Mouse (Mus musculus): ENCODE results near the gene Smim1. TPM values are rescaled to one million over a fixed set of nuclear protein-coding genes. Genes with fewer than 3 reads are reported as not detected.

Smim1 gene
- polyA plus RNA-seq, 1 experiment from 2014 or later: 98.9 TPM

DNA sequence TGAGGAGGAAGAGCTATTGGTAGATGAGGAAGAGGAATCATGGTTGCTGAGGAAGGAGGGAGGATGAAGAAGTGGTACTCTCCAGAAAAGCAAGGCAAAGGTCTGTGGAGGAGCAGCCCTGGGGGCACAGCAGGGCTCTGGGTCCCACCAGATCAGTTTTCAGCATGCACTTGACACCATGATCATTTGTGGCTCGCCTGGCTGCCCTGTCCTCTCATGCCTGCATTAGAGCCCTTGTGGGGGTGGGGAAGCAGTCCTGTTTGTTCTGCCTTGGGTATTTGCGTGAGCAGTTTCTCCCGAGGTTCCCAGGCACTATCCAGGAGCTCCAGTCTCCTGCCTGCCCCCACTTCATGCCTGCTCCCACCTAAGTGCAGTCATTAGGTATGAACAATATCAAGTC is 11.1 kb upstream of the Smim1 start:
- H3K9ac ChIP-seq (ENCODE audit: low read depth, low read length): no peak overlapping the region
- H3K4me2 ChIP-seq (ENCODE audit: low read length): no peak overlapping the region
- ATAC-seq (replicated peaks; ENCODE audit: low FRiP score, low read depth) (peak; percentile 62; the same call in 1 of the 2 replicates), DNase-seq (ENCODE audit: low spot score) (peak; percentile 64)
- no peaks in the 10 kb centered on the region for H3K36me3 ChIP-seq (ENCODE audit: insufficient read depth, low read length)
- H3K4me3 ChIP-seq (replicated peaks; ENCODE audit: low read depth, low read length): no peak overlapping the region
- no peaks in the 10 kb centered on the region for H3K9me3 ChIP-seq (replicated peaks; ENCODE audit: low read length)
- WGBS: 24% methylated on average over 3 of the region's 3 CpGs
- H3K27me3 ChIP-seq (ENCODE audit: insufficient read depth, low read length): no peaks in the 10 kb centered on the region
- H3K27ac ChIP-seq: no peak overlapping the region
- no peaks in the 10 kb centered on the region for H3K4me1 ChIP-seq (replicated peaks; ENCODE audit: insufficient read depth, low read length)
- no peak for TF ChIP-seq CTCF (IDR thresholded peaks at IDR 0.05; ENCODE audit: low read depth)

- no peak overlapping the region for H3K9ac ChIP-seq (ENCODE audit: low read depth, low read length)
- DNase-seq (ENCODE audit: low spot score): no peak
- no peak overlapping the region for H3K27ac ChIP-seq
- H3K9me3 ChIP-seq (replicated peaks; ENCODE audit: low read length): no peaks in the 10 kb centered on the region
- H3K36me3 ChIP-seq (ENCODE audit: insufficient read depth, low read length): no peaks in the 10 kb centered on the region
- peaks cover 20% of the 10 kb centered on the region for H3K4me1 ChIP-seq (replicated peaks; ENCODE audit: insufficient read depth, low read length)
- no peaks in the 10 kb centered on the region for H3K27me3 ChIP-seq (ENCODE audit: insufficient read depth, low read length)
- H3K4me2 ChIP-seq (ENCODE audit: low read length): no peak overlapping the region
- peak; percentile 65 for TF ChIP-seq CTCF (IDR thresholded peaks at IDR 0.05; ENCODE audit: low read depth)
- H3K4me3 ChIP-seq (replicated peaks; ENCODE audit: low read depth, low read length): no peak overlapping the region
- no peak for ATAC-seq (replicated peaks; ENCODE audit: low FRiP score, low read depth)
These were observed 2.6 kb upstream of the Smim1 start for GRCm38 (mm10) chr4:154028646-154029045.

- Histone ChIP-seq H3K27me3 (ENCODE audit: insufficient read depth, low read length) (no peaks in the 10 kb centered on the region), H3K36me3 (ENCODE audit: insufficient read depth, low read length) (no peaks in the 10 kb centered on the region), H3K4me3 (replicated peaks; ENCODE audit: low read depth, low read length) (no peak overlapping the region), H3K4me2 (ENCODE audit: low read length) (no peak overlapping the region), H3K9ac (ENCODE audit: low read depth, low read length) (no peak overlapping the region), H3K4me1 (replicated peaks; ENCODE audit: insufficient read depth, low read length) (peaks cover 26% of the 10 kb centered on the region), H3K9me3 (replicated peaks; ENCODE audit: low read length) (no peaks in the 10 kb centered on the region), H3K27ac (no peak overlapping the region)
- DNase-seq (ENCODE audit: low spot score) (no peak), ATAC-seq (replicated peaks; ENCODE audit: low FRiP score, low read depth) (no peak)
- 78% methylated on average over 7 of the region's 7 CpGs for WGBS
- no peak for TF ChIP-seq CTCF (IDR thresholded peaks at IDR 0.05; ENCODE audit: low read depth)
These were observed 2.0 kb upstream of the Smim1 start for GRCm38 (mm10) chr4:154028066-154028465.

- no peak for DNase-seq (ENCODE audit: low spot score)
- peak overlapping the region; percentile 59 for H3K4me2 ChIP-seq (ENCODE audit: low read length)
- peaks cover 35% of the 10 kb centered on the region for H3K4me1 ChIP-seq (replicated peaks; ENCODE audit: insufficient read depth, low read length)
- no peak for ATAC-seq (replicated peaks; ENCODE audit: low FRiP score, low read depth)
- H3K9ac ChIP-seq (ENCODE audit: low read depth, low read length): peak overlapping the region; percentile 51
- H3K27me3 ChIP-seq (ENCODE audit: insufficient read depth, low read length): no peaks in the 10 kb centered on the region
- H3K36me3 ChIP-seq (ENCODE audit: insufficient read depth, low read length): peaks cover 5% of the 10 kb centered on the region; the same call in 1 of the 2 replicates
- H3K4me3 ChIP-seq (replicated peaks; ENCODE audit: low read depth, low read length): peak overlapping the region; percentile 41
- TF ChIP-seq CTCF (IDR thresholded peaks at IDR 0.05; ENCODE audit: low read depth): no peak
- 29% methylated on average over 2 of the region's 2 CpGs for WGBS
- H3K27ac ChIP-seq: peak overlapping the region; percentile 88; the same call in 1 of the 2 replicates
- no peaks in the 10 kb centered on the region for H3K9me3 ChIP-seq (replicated peaks; ENCODE audit: low read length)
These were observed 371 bp upstream of the Smim1 start for GRCm38 (mm10) chr4:154026441-154026761.

- Histone ChIP-seq H3K36me3 (ENCODE audit: insufficient read depth, low read length) (peaks cover 18% of the 10 kb centered on the region), H3K27me3 (ENCODE audit: insufficient read depth, low read length) (no peaks in the 10 kb centered on the region), H3K4me1 (replicated peaks; ENCODE audit: insufficient read depth, low read length) (peaks cover 35% of the 10 kb centered on the region), H3K4me3 (replicated peaks; ENCODE audit: low read depth, low read length) (peak overlapping the region; percentile 41), H3K9me3 (replicated peaks; ENCODE audit: low read length) (no peaks in the 10 kb centered on the region), H3K27ac (peak overlapping the region; percentile 88), H3K4me2 (ENCODE audit: low read length) (peak overlapping the region; percentile 59), H3K9ac (ENCODE audit: low read depth, low read length) (peak overlapping the region; percentile 51; the same call in 1 of the 2 replicates)
- ATAC-seq (replicated peaks; ENCODE audit: low FRiP score, low read depth): no peak
- DNase-seq (ENCODE audit: low spot score): no peak
- no peak for TF ChIP-seq CTCF (IDR thresholded peaks at IDR 0.05; ENCODE audit: low read depth)
- WGBS: 34% methylated on average over 17 of the region's 17 CpGs
These were observed 1.1 kb downstream of the Smim1 start for GRCm38 (mm10) chr4:154024729-154025521.

DNA sequence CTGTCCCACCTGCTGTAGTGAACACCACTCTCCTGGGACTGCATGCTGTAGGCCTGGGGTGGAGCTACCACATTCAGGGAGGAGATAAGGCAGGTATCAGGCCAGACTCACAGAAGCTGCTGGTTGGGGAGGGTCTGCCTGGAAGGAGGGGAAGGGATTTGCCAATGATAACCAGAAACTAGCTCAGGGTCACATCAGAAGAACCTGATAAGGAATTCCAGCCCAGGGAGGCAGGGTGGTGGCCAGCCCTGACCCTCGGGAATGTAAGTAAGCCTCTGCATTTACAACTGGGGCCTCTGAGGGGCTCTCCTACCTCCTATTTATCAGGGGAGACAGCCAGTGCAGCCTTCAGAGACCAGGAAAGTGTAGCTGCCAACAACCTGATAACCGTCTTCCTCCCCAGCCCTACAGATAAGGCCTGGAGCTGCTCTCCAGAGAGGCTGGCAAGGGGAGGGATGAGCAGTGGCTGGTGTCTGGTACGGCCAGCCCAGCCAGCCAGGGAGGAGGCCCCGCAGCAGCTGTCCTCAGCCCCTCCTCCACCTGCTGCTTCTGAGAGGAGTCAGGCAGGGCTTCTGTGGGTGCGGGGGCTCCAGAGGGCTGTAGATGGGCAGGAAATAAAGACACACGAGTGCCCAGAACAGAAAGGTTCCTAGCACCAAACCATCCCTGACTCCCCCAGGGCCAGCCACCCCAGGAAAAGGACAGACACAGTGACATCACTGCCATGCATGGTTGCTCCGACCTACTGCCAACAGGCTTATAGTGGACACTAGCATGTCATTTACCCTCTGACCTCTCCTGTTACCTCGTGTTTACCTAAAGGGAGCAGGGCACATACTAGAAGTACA is 2.1 kb downstream of the Smim1 start:
- DNase-seq (ENCODE audit: low spot score) (peak; percentile 25), ATAC-seq (replicated peaks; ENCODE audit: low FRiP score, low read depth) (no peak)
- Histone ChIP-seq H3K4me1 (replicated peaks; ENCODE audit: insufficient read depth, low read length) (peaks cover 35% of the 10 kb centered on the region), H3K4me2 (ENCODE audit: low read length) (peak overlapping the region; percentile 59; the same call in 1 of the 2 replicates), H3K9ac (ENCODE audit: low read depth, low read length) (0 out of 2 replicates have a peak overlapping the region, but pooled peaks have one; percentile 6), H3K36me3 (ENCODE audit: insufficient read depth, low read length) (peaks cover 28% of the 10 kb centered on the region), H3K27ac (peak overlapping the region; percentile 88), H3K9me3 (replicated peaks; ENCODE audit: low read length) (no peaks in the 10 kb centered on the region), H3K27me3 (ENCODE audit: insufficient read depth, low read length) (no peaks in the 10 kb centered on the region), H3K4me3 (replicated peaks; ENCODE audit: low read depth, low read length) (no peak overlapping the region)
- WGBS: 13% methylated on average over 8 of the region's 8 CpGs
- no peak for TF ChIP-seq CTCF (IDR thresholded peaks at IDR 0.05; ENCODE audit: low read depth)

All from kidney, postnatal 0 days (tissue).